Mouse (Mus musculus) ES-Bruce4 (cell line): ENCODE measurements around the gene Dennd2a.

Experiments used
- CTCF ChIP-seq: IDR thresholded peaks from one replicate; pipeline ENCODE4 v1.8.1; 2011; ENCODE audit warnings: low read depth, low read length
- EP300 ChIP-seq: IDR thresholded peaks from 2 replicates; pipeline ENCODE4 v1.6.1; 2011; ENCODE audit warnings: low read depth, low read length; ENCODE audit not compliant: insufficient read depth
- POLR2A ChIP-seq: IDR thresholded peaks from one replicate; pipeline ENCODE4 v1.8.1; 2011; ENCODE audit warnings: low read length; ENCODE audit not compliant: insufficient read depth

DNA sequence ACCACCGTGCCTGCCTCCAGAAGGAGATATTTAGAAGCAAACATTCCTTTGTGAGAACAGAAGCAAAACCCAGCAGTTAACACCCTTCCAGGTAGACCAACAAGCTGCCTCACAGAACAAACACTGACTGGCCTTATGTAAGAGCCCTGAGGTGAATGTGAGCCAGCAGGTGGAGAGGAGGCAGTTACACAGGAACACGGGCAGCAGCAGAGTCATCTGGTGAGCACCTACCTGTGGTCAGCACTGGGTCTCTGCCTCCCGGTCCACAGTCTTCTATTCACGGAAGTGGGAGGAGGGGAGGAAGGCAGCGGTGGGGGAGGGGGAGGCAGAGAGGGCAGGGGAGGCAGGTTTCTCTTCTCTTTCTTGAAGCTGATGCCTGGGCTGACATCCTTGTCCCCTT is 35.2 kb downstream of the Dennd2a start:
- TF ChIP-seq EP300 (no peak), CTCF (no peak), POLR2A (no peak)
